Mouse (Mus musculus) bone marrow, adult 2 months (tissue): ENCODE results near the gene Slc5a2.

Source experiments
- CTCF ChIP-seq: fragments of 200-500 bp; IDR thresholded peaks from 2 replicates; pipeline ENCODE4 v1.5.1; 2011; ENCODE audit warnings: low read length, control low read depth; ENCODE audit not compliant: control insufficient read depth, insufficient read depth
- POLR2A ChIP-seq: fragments of 200-500 bp; IDR thresholded peaks from 2 replicates; pipeline ENCODE4 v1.6.1; 2011; ENCODE audit warnings: low read depth, mild to moderate bottlenecking, control low read depth, low read length, borderline replicate concordance; ENCODE audit not compliant: control insufficient read depth

- TF ChIP-seq POLR2A (no peak), CTCF (no peak)
Measured at GRCm38 (mm10) chr7:128254978-128255377, 10.5 kb upstream of the Slc5a2 start.
